Mouse (Mus musculus) neural tube, embryonic 14.5 days (tissue): Measurements from ENCODE around the gene Nkx6-1. TPM values are rescaled to one million over a fixed set of nuclear protein-coding genes. Genes with fewer than 3 reads are reported as not detected.

Source experiments
- ATAC-seq: fragments of 200-750 bp; cut with Nextera tagmentation; 2 replicates; pipeline ENCODE4 v1.8.0; 2017; ENCODE audit warnings: low read depth, mild to moderate bottlenecking, moderate TSS enrichment, moderate library complexity
- H3K27ac ChIP-seq: fragments of 300-500 bp; sonication (generic); 2 replicates; pipeline ENCODE4 v1.5.1; 2014; ENCODE audit warnings: low read depth, mild to moderate bottlenecking, control low read depth, low read length, moderate library complexity, mixed read lengths
- H3K27me3 ChIP-seq: fragments of 300-500 bp; sonication (generic); 2 replicates; pipeline ENCODE4 v1.6.1; 2014; ENCODE audit warnings: low read length; ENCODE audit not compliant: control insufficient read depth, insufficient read depth
- H3K36me3 ChIP-seq: fragments of 300-500 bp; sonication (generic); 2 replicates; pipeline ENCODE4 v1.6.1; 2014; ENCODE audit warnings: low read length, mixed read lengths; ENCODE audit not compliant: control insufficient read depth, insufficient read depth
- H3K4me1 ChIP-seq: fragments of 300-500 bp; sonication (generic); 2 replicates; pipeline ENCODE4 v1.6.1; 2014; ENCODE audit warnings: low read length; ENCODE audit not compliant: control insufficient read depth, insufficient read depth
- H3K4me2 ChIP-seq: fragments of 300-500 bp; sonication (generic); 2 replicates; pipeline ENCODE4 v1.6.1; 2014; ENCODE audit warnings: mild to moderate bottlenecking, low read depth, low read length, control low read depth
- H3K4me3 ChIP-seq: fragments of 300-500 bp; sonication (generic); 2 replicates; pipeline ENCODE4 v1.5.1; 2014; ENCODE audit warnings: low read depth, low read length, control low read depth, mixed read lengths
- H3K9ac ChIP-seq: fragments of 300-500 bp; sonication (generic); replicated peaks from 2 replicates; pipeline ENCODE4 v1.6.1; 2014; ENCODE audit warnings: low read depth, mild to moderate bottlenecking, control low read depth, low read length, mixed read lengths
- H3K9me3 ChIP-seq: fragments of 300-500 bp; sonication (generic); 2 replicates; pipeline ENCODE4 v1.6.1; 2016; ENCODE audit warnings: low read length; ENCODE audit not compliant: control insufficient read depth
- WGBS: fragments of 180-500 bp; shearing (Covaris S2); extraction: QIAGEN DNeasy Blood & Tissue Kit; methylation state at CpG from one replicate; pipeline ENCODE4 v1.1.7; 2014; 5-methylcytosine and 5-hydroxymethylcytosine counted together
- polyA plus RNA-seq: library from polyadenylated mRNA; unstranded; fragments of >200 nt; fragmentation: Nextera tagmentation; extraction: Ambion mirVana; gene quantifications from 2 replicates; pipeline ENCODE4 v1.2.1, GENCODE M21; 2014

Gene Nkx6-1
- polyA plus RNA-seq, 1 experiment from 2014 or later = 4.7 TPM

DNA sequence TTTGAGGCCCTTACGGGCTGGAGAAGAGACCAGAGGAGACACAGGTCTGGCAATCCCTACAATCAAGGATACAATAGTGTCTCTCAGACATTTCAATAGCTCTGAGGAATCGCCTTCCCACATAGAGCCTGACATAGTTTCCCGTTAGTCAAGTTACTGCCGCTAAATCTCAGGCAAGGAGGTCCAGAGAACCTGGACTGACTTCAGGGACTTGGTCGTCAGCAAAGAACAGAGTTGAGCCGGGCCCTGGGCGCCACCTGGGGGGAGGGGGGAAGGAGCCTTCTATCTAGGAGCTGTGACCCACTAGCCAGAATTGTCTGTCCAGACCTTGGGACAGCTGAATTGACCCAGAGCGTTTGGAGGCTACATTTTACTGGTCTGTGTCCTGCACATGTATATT, 2.3 kb downstream of the Nkx6-1 start:
- H3K4me2 ChIP-seq = peak overlapping the region; percentile 38

DNA sequence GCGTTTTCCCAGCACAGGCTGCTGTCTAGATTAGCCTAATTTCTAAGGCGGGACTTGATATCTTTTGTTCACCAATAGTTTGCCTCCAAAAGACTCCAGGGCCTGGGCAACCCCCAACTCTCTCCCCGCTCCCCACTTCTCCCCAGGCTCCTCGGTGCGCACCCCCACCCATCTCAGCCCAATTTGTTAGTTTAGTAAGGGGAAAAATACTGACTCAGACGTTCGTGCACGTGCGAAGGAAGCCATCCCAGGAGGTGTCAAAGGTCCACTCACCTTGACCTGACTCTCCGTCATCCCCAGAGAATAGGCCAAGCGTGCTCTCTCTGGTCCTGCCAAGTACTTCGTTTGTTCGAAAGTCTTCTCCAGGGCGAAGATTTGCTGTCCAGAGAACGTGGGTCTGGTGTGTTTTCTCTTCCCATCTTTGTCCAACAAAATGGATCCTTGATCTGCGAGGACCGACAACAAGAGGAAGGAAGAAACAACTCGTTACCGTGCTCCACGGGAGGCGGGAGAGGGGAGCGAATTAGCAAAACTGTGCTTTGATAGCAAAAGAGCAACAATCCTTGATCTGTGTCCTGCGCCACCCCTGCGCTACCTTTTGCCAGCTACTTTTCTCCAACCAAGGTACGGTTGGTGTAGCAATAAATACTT, 3.1 kb downstream of the Nkx6-1 start:
- Histone ChIP-seq H3K4me1 (peaks cover 4% of the 10 kb centered on the region; the same call in 1 of the 2 replicates), H3K27ac (no peak overlapping the region), H3K9ac (no peak overlapping the region), H3K4me3 (peak overlapping the region; percentile 35), H3K27me3 (peaks cover 40% of the 10 kb centered on the region), H3K9me3 (no peaks in the 10 kb centered on the region), H3K4me2 (peak overlapping the region; percentile 38; the same call in 1 of the 2 replicates), H3K36me3 (no peaks in the 10 kb centered on the region)
- no peak for ATAC-seq
- 3% methylated on average over 25 of the region's 25 CpGs for WGBS

More for the DNA sequence above, 2.3 kb downstream of the Nkx6-1 start:
- Histone ChIP-seq H3K4me3 (peak overlapping the region; percentile 35), H3K4me1 (peaks cover 4% of the 10 kb centered on the region; the same call in 1 of the 2 replicates), H3K27me3 (peaks cover 39% of the 10 kb centered on the region), H3K27ac (no peak overlapping the region), H3K36me3 (no peaks in the 10 kb centered on the region), H3K9me3 (no peaks in the 10 kb centered on the region), H3K9ac (peak overlapping the region; percentile 53)
- ATAC-seq = no peak
- under 1% methylated on average over 8 of the region's 8 CpGs for WGBS

- WGBS = 7% methylated on average over 3 of the region's 3 CpGs
- ATAC-seq = no peak
- Histone ChIP-seq H3K27me3 (peaks cover 51% of the 10 kb centered on the region), H3K9me3 (no peaks in the 10 kb centered on the region), H3K36me3 (no peaks in the 10 kb centered on the region), H3K4me3 (no peak overlapping the region), H3K27ac (no peak overlapping the region), H3K9ac (no peak overlapping the region), H3K4me1 (peaks cover 4% of the 10 kb centered on the region; the same call in 1 of the 2 replicates), H3K4me2 (no peak overlapping the region; the same call in 1 of the 2 replicates)
Measured at GRCm38 (mm10) chr5:101660666-101661065, 4.1 kb downstream of the Nkx6-1 start.

DNA sequence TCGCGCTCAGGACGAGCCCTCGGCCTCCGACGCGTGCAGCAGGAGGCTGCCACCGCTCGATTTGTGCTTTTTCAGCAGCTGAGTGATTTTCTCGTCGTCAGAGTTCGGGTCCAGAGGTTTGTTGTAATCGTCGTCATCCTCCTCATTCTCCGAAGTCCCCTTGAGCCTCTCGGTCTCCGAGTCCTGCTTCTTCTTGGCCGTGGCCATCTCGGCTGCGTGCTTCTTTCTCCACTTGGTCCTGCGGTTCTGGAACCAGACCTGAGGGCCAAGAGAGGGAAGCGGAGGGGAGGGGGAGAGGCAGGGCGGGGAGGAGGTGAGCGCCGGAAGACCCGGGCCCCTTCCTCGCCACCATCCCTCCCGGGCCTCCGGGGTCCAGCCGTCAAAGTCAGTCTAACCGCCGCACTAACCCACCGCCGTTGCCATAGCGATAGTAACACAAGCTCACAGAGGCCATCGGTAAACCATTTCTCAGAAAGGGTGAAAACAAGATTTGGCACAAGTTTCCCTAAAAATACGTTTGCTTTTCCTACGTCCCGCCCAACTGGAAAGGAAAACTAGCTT, 5.3 kb downstream of the Nkx6-1 start:
- peak overlapping the region; percentile 16; the same call in 1 of the 2 replicates for H3K9ac ChIP-seq
- no peaks in the 10 kb centered on the region for H3K36me3 ChIP-seq
- ATAC-seq = no peak
- no peaks in the 10 kb centered on the region for H3K9me3 ChIP-seq
- H3K4me3 ChIP-seq = peak overlapping the region; percentile 22; the same call in 1 of the 2 replicates
- 1% methylated on average over 38 of the region's 39 CpGs for WGBS
- H3K4me2 ChIP-seq = peak overlapping the region; percentile 28
- H3K27ac ChIP-seq = no peak overlapping the region
- H3K27me3 ChIP-seq = peaks cover 55% of the 10 kb centered on the region
- peaks cover 4% of the 10 kb centered on the region; the same call in 1 of the 2 replicates for H3K4me1 ChIP-seq

- ATAC-seq = no peak
- Histone ChIP-seq H3K9me3 (no peaks in the 10 kb centered on the region), H3K4me1 (peaks cover 4% of the 10 kb centered on the region; the same call in 1 of the 2 replicates), H3K27me3 (peaks cover 57% of the 10 kb centered on the region), H3K27ac (no peak overlapping the region), H3K36me3 (no peaks in the 10 kb centered on the region), H3K9ac (no peak overlapping the region), H3K4me2 (peak overlapping the region; percentile 28), H3K4me3 (peak overlapping the region; percentile 22; the same call in 1 of the 2 replicates)
- WGBS = under 1% methylated on average over 23 of the region's 23 CpGs
Measured at GRCm38 (mm10) chr5:101658984-101659290, 5.9 kb downstream of the Nkx6-1 start.

GRCm38 (mm10) chr5:101658188-101658983, 6.4 kb downstream of the Nkx6-1 start:
- Histone ChIP-seq H3K9me3 (no peaks in the 10 kb centered on the region), H3K4me1 (no peaks in the 10 kb centered on the region), H3K4me2 (peak overlapping the region; percentile 28), H3K9ac (no peak overlapping the region), H3K4me3 (no peak overlapping the region; the same call in 1 of the 2 replicates), H3K27ac (no peak overlapping the region), H3K27me3 (peaks cover 59% of the 10 kb centered on the region), H3K36me3 (no peaks in the 10 kb centered on the region)
- WGBS = 4% methylated on average over 21 of the region's 21 CpGs
- ATAC-seq = no peak

- Histone ChIP-seq H3K27ac (no peak overlapping the region), H3K36me3 (no peaks in the 10 kb centered on the region), H3K9me3 (no peaks in the 10 kb centered on the region), H3K9ac (no peak overlapping the region), H3K4me2 (peak overlapping the region; percentile 2; the same call in 1 of the 2 replicates), H3K27me3 (peaks cover 56% of the 10 kb centered on the region), H3K4me3 (no peak overlapping the region), H3K4me1 (no peaks in the 10 kb centered on the region)
- WGBS = 2% methylated on average over 10 of the region's 10 CpGs
- no peak for ATAC-seq
Measured at GRCm38 (mm10) chr5:101657698-101658097, 7.1 kb downstream of the Nkx6-1 start.

DNA sequence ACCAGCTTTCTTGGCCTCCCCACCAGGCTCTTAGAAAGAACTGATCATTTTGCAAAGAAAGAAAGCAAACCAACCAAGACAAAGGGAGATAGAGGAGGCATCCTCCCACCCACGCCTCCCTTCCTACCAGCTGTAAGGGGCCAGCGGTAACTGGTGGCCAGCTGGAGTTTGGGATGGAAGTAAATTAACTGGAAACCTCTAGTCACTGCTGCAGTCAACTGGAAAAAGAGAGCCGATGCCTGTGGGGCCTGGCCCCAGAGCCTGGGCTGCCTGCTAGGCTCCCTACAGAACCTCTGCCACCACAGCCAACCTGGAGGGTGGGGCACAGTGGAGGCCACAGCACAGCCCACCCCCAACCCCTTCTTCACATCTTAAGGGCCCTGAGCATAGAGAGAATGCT, 8.7 kb downstream of the Nkx6-1 start:
- H3K9ac ChIP-seq = no peak overlapping the region
- no peaks in the 10 kb centered on the region for H3K9me3 ChIP-seq
- H3K27me3 ChIP-seq = peaks cover 55% of the 10 kb centered on the region
- H3K4me2 ChIP-seq = no peak overlapping the region
- no peak for ATAC-seq
- H3K4me1 ChIP-seq = no peaks in the 10 kb centered on the region
- H3K4me3 ChIP-seq = no peak overlapping the region
- WGBS = 0% methylated on average over 3 of the region's 3 CpGs
- H3K36me3 ChIP-seq = no peaks in the 10 kb centered on the region
- no peak overlapping the region for H3K27ac ChIP-seq

DNA sequence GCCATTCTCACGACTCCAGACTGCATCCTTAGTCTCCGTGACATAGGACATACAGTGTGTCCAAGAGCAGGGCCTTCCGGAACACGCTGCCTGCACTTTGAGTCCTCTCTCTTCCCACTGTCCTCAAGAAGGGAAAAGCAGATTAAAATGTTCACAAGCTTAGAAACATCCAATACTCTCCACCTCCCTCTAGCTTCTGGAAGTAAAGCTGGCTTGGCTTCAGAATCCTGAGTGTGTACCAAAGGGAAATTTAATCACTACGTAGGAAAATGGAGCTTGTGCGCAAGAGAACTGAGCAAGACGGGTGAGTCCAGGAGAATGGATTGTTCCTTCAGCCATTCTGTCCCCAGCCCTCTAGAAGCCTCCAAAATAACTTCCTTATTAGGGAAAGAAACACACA, 9.4 kb downstream of the Nkx6-1 start:
- WGBS = 32% methylated on average over 7 of the region's 7 CpGs
- Histone ChIP-seq H3K9ac (no peak overlapping the region), H3K9me3 (no peaks in the 10 kb centered on the region), H3K27ac (no peak overlapping the region), H3K27me3 (peaks cover 60% of the 10 kb centered on the region), H3K4me3 (no peak overlapping the region), H3K4me1 (no peaks in the 10 kb centered on the region), H3K4me2 (no peak overlapping the region), H3K36me3 (no peaks in the 10 kb centered on the region)
- no peak for ATAC-seq
